Mouse (Mus musculus): ENCODE measurements around the gene Vps26b.

GRCm38 (mm10) chr9:27070895-27071294 is 41.0 kb upstream of the Vps26b start:
- no peak for TF ChIP-seq CTCF (IDR thresholded peaks at IDR 0.05; ENCODE audit: control insufficient read depth, insufficient read depth, insufficient replicate concordance, low read depth, low read length)
- TF ChIP-seq POLR2A (IDR thresholded peaks at IDR 0.05; ENCODE audit: control insufficient read depth, low read depth, low read length): no peak
